Mouse (Mus musculus) heart, adult 8-10 months (tissue): ENCODE measurements at regions not wholly inside any gene's neighbourhood (a gene's known extent, or its start where the extent isn't known, plus 50 kb on each side); places are given as distances from the start of the nearest gene placed in this dataset.
A peak's percentile ranks its signal among the peaks of the same experiment; 100 is the strongest.

ENCODE experiments used
- DNase-seq: peaks from one replicate; pipeline ENCODE4 v3.0.0; 2022; ENCODE audit warnings: low spot score

DNA sequence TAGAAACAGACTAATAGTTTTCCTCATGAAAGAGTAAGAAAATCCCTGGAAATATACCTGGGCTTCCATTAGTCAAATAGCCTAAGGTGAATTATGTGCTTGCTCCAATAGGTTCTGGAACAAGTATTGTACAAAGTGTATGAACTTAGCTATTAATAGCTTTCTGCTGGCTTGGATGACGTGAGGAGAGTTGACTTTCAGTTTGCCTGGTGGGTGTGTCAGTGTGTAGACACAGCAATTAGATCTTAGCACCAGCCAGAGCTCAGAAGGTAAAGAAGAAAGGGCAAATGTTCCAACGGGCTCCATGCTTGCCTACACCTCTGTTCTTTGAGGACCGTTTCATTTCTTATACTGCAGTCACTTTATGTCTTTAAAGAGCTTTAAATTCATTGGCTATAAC is 654.8 kb upstream of the Mef2c start:
- DNase-seq, result peak; percentile 50

DNA sequence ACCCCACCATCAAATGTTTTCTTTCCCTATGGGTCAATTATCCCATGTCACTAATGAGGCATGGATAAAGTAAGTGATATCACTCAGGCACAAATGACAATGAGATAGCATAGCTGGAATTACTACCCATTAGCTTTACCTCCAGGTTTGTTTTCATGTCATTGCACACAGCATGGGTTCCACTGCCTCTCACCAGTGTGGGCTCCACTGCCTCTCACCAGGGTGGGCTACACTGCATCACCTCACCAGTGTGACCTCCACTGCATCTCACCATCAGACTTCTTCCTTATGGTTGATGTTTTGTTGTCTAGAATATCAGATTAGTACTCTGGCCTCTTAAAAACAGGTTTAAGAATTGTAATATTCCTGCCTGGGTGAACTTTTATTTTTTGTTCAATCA is 634.0 kb upstream of the Mef2c start:
- no peak for DNase-seq

DNA sequence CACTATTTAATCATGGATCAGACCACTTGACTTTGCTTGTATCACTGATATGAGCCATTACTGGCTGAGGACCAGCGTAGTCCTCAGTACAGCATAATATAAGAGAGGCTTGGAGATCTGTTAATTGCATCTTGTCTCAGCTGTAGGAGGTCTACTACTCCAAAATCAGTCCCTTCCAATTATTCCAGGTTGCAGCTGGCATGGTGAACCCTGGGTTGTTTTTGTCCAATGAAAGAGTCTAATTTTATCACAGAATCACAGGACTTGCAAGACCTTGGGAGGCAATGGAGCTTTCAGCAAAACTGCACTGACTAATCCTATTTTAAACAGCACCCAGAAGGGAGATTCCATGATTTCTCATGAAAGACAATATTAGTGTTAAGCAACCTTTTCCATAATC is 629.7 kb upstream of the Mef2c start:
- DNase-seq, result no peak

DNA sequence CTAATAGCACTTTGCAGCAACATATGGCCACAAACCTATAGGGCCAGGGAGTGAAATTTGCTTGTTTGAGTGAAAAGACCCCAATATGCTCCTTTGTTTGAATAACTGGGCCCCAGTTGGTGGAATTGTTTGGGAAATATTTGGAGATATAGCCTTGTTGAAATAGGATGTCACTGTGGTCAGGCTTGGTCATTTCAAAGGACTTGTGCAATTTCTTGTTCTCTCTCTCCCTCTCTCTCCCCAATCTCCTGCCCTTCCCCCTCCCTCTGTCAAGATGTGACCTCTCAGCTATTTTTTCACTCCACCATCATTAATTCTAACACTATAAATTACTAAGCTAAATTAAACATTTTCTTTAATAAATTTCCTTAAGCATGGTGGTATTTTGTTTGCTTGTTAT is 620.5 kb upstream of the Mef2c start:
- no peak for DNase-seq

DNA sequence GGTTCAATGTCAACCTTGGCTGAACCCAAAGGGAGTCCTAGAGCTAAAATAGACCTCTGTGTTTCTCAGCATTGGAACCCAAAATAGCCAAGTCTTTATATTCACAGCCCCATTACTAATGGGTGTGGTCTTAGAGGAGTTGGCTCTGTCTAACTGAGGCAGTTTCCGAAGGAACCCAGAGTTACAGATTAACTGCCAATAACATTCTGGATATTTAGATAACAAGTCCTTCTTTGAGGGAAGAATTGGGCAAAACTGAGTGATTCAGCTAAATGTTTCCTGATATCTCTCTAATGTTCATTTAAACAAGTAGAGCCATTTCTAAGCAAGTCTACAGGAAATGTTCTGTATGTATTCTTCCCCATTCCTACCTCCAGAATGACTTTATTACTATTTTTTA is 615.1 kb upstream of the Mef2c start:
- DNase-seq, result no peak

DNA sequence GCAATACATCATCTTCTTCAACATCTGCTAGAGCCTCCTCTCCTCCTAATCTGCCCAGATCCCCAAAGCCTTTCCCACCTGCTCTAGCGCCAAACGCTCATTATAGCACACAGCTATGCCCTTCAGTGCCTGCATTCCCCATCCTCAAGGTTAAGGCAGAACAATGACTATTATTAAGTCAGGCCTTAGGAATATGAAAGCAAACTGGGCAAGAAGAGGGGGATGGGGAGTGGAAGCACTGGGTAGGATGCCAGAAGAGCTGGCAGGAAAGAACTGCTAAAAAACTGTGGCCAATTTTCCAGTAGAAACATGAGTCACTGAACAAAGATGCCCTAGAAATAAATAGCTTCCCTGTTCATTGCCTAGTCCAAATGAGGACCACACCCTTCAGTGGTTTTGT is 611.1 kb upstream of the Mef2c start:
- DNase-seq, result peak; percentile 34

DNA sequence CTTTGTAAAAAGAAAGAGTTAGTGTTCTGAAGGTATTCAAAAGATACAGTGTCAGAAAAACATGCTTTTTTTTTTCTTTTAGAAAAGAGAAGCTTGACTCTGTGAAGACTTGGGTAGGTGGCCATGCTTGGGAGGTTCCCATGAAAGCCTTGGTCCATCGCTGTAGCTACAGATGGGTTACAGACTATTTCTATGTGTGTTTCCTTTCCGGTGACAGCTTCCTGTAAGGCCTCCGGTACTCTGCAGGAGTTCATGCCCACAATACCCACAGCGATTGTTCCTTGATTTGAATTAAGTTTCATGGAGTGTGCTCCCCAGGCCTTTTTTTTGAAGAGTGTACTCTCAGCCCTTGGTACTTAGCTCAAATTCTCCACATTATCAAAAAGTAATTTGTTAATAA is 604.1 kb upstream of the Mef2c start:
- DNase-seq, result no peak

DNA sequence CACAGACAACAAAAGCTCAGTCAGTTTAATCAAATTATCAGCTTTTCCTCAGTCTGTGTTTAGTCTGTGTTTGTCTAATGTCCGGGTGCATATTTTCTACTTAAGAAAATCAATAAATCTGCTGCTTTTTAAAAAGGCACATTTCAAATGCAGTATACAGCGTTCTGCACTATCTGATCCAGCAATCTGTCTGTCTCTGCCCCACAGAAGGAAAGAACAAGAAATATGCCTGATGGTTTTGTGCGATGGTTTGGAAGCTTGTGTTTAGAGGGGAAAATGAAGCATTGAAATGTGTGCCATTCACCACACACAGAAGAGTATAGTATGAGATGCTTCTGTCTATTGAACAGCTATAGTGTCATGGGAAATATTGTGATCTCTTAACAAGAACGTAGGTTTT is 601.7 kb upstream of the Mef2c start:
- no peak for DNase-seq

DNA sequence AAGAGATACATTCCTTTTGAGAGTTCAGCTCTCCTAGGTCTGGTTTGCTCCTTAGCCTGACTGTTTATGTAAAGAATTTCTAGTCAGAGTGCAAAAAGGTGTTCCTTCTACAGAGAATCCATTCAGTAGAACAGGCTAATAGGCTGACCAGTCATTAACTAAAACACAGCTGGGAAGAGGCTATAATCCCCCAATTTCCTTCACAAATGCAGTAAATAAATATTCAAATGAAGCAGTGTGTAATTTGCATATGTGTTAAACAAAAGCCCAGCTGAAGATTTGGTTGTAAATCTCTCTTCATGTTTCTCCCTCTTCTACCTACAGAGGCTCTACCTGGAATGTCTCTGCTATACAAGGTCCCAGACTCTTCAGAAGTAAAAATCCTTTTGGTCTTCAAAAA is 600.2 kb upstream of the Mef2c start:
- DNase-seq, result no peak

DNA sequence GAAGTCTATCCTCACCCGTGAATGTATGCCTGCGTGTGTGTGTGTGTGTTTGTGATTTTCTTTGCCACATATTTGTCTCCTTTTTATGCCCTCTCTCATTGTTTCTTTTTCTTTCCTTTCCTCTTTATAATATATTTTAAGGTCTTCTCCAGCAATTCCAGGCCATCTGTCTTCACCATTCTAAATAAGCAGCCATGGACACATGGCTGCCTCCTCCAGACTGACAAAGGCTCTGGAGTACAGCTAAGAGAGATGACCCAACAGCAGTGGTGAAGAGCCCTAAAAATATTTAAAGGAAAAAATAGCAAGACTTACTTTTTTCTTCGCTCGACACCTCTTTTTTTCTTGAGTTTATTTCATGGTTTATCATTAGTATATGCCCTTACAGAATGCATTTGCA is 596.1 kb upstream of the Mef2c start:
- DNase-seq, result no peak

DNA sequence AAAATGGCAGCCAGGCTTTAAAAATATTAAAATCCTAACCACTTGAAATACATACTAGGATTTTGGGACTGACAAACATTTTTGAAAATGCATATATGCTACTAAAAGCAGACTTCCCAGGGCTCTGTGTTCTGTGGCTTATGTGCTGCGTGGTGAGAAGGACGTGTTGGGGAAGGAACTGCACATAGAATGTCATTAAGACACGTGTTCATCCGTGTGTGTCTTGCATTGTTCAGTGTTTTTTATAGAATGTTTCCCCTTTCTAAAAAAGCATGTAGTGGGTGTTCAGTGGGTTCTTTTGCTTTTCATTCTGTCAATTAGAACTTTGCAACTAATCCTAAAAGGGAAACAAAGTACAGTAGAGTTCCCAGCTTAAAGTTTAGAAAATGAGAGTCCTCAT is 594.7 kb upstream of the Mef2c start:
- no peak for DNase-seq

DNA sequence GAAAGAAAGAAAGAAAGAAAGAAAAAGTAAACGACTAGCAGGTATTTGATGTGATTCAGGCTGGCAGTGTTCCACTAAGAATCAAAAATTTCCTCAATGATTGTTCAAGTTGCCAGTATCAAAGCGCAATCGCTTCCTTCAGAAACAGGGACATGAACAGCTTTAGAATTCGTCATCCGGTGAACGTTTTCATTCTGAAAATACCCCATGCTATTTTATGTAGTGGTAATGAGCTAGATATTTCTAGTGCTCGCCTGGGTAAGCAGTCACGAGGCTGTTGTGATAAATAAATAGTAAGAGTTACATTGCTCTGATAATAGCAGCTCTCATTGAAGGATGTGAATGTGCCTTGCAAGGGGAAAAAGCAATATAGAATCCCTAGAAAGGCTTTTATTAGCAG is 591.0 kb upstream of the Mef2c start:
- no peak for DNase-seq

DNA sequence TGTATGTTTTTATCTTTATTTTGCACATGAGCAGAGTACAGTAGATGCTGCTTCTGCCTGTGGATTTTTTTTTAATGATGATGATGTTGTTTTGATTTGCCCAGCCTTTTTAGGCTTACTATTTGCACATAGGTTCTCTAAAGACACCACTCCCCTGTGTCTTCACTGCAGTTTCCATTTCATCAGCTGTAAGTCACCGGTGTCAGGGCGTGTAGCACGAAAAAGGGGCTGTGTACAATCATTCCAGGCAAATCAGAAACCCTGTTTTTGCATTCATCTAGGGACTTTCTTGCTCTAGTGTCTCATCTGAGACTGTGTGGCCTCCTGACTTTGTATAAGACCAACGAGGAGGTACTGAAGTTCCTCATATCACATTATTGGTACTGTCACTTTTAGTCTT is 588.6 kb upstream of the Mef2c start:
- no peak for DNase-seq

DNA sequence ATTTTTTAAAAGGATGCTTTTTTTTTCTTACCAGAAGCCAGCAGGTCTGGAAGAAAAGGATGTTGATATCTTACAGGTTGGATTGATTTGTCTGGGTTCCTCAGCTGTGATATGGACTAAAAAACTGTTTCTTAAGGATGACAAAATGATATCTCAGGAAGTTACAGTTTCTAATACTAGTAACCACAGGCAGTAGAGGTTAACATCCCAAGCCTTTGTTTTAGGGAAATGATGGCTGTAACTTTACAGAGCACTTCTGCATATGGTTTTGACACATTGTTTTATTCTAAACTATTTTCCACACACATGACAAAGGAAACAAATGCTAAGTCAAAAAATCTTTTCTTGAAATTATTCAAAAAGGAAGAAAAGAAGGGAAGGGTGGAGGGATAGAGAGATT is 573.8 kb upstream of the Mef2c start:
- no peak for DNase-seq

DNA sequence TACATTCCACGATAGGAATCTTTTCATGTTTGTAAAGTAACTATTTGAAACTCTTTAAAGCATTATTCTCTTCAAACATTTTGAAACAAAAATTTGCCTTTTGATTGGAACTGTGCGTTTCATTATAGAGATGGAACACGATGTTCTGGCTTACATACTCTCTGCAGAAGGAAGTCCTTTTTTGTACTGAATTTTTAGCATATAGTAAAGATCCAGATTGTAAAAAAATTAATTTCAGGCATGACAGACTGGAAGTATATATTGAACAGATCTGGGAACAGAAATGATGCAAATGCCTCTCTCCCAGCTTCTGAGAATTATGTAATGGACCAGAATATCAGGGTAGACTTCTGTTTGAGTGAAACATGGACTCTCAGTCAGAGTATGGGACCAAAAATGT is 566.0 kb upstream of the Mef2c start:
- no peak for DNase-seq

DNA sequence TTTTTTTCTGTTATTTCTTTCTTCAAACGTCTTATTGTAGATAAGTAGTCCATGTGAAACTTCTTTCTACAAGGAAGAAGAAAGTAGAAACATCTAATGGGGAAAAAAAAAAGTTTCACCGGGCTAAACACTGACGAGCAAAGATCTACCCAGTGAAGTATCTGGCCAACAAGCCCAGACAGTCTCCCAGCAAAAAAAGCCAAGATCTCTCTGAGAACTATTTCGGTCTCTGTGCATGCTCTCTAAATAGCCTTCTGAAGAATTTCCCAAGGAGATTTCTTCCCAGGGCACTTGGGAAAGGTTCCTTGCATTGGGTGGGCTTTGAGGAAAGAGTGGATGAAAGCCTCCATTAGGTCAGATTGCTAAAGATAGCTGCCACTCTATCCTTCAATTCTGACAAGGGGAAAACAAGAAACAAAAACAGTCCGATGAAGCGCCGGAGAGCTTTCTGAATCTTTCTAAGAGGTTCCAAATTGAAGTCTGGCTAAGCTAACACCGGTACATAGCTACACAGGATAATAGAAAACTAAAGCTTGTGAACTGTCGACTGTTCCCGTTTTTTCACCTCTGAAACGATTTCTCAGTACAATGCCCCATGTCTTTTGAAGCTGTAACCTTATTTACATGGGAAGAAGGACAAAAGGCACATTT is 561.0 kb upstream of the Mef2c start:
- DNase-seq, result peak; percentile 2

DNA sequence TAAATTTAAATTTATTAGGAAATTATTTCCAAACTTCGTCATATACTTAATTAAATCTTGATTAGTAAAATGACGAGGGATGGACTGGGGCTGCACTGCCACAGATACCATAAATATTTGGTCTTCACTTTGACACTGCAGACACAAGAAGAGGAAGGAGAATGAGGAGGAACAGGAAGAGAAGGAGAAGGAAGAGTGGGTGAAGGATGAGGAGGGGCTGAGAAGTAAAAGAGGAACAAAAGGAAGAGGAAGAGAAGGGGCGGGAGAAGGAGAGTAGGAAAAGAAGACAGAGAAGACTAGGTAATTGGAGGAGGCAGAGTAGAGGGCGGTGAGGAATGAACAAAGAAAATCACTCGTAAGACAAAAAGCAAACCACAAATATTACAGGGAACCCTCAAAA is 556.9 kb upstream of the Mef2c start:
- DNase-seq, result no peak

DNA sequence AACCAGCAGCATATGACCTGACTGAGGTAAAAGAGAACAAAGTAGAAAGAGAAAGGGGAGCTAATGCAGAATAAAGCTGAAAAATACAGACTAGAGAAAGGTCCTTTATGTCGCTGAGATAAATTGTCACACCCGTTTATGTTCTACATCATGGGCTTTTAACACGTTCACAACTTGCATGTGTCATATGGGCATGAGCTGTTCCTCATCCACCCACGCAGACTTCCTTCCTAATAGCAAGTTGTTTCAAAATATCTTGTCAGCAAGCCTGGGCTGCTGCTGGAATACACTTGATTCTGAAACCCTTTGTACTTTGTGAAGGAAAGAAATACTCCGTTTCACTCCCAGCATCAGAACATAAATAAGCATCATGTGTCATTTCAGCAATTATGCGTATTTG is 554.3 kb upstream of the Mef2c start:
- DNase-seq, result peak; percentile 36

DNA sequence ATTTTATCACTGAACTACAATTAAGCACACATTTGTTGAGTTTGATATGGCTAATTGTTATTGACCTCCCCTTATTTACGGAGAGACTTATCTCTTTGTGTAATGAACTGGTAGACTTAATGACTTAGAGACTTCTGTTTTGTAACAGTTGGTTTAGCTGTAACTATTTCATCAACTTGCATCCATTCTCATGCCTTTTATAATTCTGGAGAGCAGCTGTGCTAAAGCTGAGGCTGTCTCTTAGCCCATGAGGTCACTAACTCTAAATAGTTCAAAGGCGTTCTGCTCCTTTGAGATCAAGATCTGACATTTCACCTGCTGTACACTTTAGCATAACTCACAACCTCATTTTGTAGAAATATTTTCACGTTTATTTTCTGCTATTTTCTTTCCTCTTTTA is 541.5 kb upstream of the Mef2c start:
- DNase-seq, result no peak

DNA sequence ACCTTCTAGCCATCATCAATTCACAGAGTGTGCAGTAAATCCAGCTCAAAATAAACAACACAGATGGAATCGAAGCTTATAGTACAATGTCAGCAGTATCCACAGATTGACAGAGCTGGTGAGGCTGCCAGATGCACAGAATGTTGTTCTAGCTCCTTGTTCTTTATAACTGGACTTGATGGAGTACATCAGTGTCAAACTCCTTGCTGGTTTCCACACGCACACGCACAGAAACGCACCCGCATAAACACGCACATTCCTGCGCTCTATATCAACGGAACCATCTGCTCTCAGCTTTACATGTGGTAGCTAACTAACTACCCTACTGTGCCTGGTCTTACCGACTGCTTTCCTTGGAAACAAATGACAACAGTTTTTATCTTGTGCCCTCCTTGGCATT is 532.1 kb upstream of the Mef2c start:
- DNase-seq, result no peak

DNA sequence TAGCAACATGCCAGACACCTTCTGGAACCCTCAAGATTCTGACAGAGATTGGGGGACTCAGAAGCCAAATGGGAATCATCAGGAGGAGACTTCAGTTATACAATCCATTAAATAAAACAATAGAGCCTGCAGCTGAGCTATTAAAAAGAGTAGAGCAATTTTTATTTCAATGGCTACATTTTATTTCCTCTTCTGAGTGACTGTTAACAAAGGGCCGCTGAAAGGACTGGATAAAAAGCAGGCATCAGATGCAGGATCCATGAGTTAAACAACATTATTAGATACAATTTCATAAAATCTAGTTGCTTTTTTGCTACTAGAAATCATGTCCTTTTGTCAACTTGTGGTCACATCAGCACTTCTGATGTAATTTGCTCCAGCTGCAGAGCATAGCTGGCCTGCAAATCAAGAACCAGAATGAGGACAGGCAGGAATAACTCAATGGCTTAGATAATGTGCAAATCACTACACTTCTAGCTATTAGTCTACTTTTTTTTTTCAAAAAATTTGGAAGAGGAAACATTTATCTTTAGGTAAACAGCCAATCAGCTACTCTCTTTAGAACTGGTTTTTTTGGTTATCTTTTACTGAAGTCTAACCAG is 529.5 kb upstream of the Mef2c start:
- DNase-seq, result no peak

DNA sequence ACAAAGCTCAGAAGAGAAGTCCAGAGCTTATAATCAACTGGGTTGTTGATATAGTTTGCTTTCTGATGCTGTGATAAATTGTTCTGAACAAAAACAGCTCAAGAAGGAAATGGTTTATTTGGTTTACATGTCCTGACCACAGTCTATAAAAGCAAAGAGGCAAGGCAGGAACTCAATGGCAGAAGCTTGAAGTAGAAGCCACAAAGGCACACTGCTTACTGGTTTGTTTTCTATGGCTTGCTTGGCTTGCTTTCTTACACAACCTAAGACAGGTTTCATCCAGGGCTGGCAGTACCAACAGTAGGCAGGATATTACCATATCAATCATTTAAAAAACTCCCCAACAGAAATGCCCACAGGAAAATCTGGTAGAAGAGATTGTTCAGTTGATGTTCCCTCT is 502.7 kb upstream of the Mef2c start:
- no peak for DNase-seq

DNA sequence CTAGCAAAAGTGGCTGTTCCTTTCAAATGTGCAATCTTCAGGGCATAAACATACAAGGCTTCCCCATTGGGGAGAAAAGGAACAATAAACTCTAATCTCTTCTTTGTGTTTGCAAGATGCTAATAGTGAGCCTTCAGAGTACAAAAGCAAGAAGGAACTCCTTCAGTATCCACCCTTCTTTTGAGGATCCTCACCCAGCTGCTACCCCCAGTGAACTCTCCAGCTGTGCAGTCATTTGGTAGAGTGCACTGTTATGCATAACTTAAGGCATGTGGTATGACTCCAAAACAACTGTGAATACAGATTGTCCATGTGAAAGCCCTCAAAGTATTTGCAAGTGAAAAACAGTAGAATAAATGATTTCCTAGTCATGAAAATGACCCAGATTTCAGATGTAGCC is 487.1 kb upstream of the Mef2c start:
- no peak for DNase-seq

DNA sequence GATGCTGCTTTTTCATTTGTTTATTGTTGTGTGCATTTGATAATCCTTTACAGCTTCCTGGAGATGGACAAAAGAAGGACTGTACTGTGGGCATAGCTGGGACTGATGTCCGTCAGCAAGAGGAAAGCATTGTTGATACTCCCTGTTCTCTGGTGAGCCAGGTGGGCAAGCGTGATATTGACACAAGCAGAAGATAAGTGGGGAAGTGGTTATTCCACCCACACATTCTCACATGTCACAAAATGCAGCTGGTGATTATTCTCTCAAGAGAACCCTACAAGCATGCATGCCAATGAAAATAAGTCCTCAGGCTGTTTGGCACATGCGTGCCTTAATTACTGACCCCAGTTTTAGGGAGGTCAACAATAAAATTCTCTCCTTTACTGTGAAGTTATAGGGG is 483.0 kb upstream of the Mef2c start:
- DNase-seq, result no peak
